Mouse (Mus musculus): ENCODE results near the gene Acot12. TPM values are rescaled to one million over a fixed set of nuclear protein-coding genes. Genes with fewer than 3 reads are reported as not detected.

Acot12 gene
- polyA plus RNA-seq, 1 experiment from 2014 or later: not detected

- DNase-seq (ENCODE audit: low spot score) (no peak), ATAC-seq (no peak)
- WGBS: 81% methylated on average over 4 of the region's 4 CpGs
- H3K36me3 ChIP-seq (ENCODE audit: control insufficient read depth, insufficient read depth, low read length): no peaks in the 10 kb centered on the region
- no peaks in the 10 kb centered on the region for H3K27me3 ChIP-seq (replicated peaks; ENCODE audit: control insufficient read depth, insufficient read depth, low read length)
- no peak overlapping the region for H3K4me2 ChIP-seq (ENCODE audit: low read length)
- no peaks in the 10 kb centered on the region for H3K4me1 ChIP-seq (ENCODE audit: control insufficient read depth, insufficient read depth, low read length)
- no peak overlapping the region for H3K9ac ChIP-seq (ENCODE audit: low read length)
- H3K4me3 ChIP-seq (ENCODE audit: low read depth, low read length): no peak overlapping the region
- no peaks in the 10 kb centered on the region for H3K9me3 ChIP-seq (replicated peaks; ENCODE audit: control insufficient read depth, low read length)
- H3K27ac ChIP-seq (ENCODE audit: low read depth, low read length): no peak overlapping the region
These were observed 8.7 kb downstream of the Acot12 start for GRCm38 (mm10) chr13:91749981-91750380.

- no peak for ATAC-seq
- no peak overlapping the region for H3K27ac ChIP-seq (ENCODE audit: low read depth, low read length)
- whole genome bisulfite sequencing: 75% methylated on average over 4 of the region's 4 CpGs
- DNase-seq (ENCODE audit: low spot score): no peak
- H3K36me3 ChIP-seq (ENCODE audit: control insufficient read depth, insufficient read depth, low read length): no peaks in the 10 kb centered on the region
- no peaks in the 10 kb centered on the region for H3K27me3 ChIP-seq (replicated peaks; ENCODE audit: control insufficient read depth, insufficient read depth, low read length)
- no peak overlapping the region for H3K4me2 ChIP-seq (ENCODE audit: low read length)
- H3K9me3 ChIP-seq (replicated peaks; ENCODE audit: control insufficient read depth, low read length): no peaks in the 10 kb centered on the region
- H3K9ac ChIP-seq (ENCODE audit: low read length): no peak overlapping the region
- no peak overlapping the region for H3K4me3 ChIP-seq (ENCODE audit: low read depth, low read length)
- H3K4me1 ChIP-seq (ENCODE audit: control insufficient read depth, insufficient read depth, low read length): no peaks in the 10 kb centered on the region
These were observed 12.4 kb downstream of the Acot12 start for GRCm38 (mm10) chr13:91753724-91754123.

- no peak for DNase-seq (ENCODE audit: low spot score)
- no peak overlapping the region for H3K27ac ChIP-seq (ENCODE audit: low read depth, low read length)
- H3K27me3 ChIP-seq (replicated peaks; ENCODE audit: control insufficient read depth, insufficient read depth, low read length): no peaks in the 10 kb centered on the region
- no peak overlapping the region for H3K4me2 ChIP-seq (ENCODE audit: low read length)
- H3K36me3 ChIP-seq (ENCODE audit: control insufficient read depth, insufficient read depth, low read length): no peaks in the 10 kb centered on the region
- no peaks in the 10 kb centered on the region for H3K9me3 ChIP-seq (replicated peaks; ENCODE audit: control insufficient read depth, low read length)
- ATAC-seq: no peak
- H3K4me3 ChIP-seq (ENCODE audit: low read depth, low read length): no peak overlapping the region
- H3K9ac ChIP-seq (ENCODE audit: low read length): no peak overlapping the region
- H3K4me1 ChIP-seq (ENCODE audit: control insufficient read depth, insufficient read depth, low read length): no peaks in the 10 kb centered on the region
These were observed 13.4 kb downstream of the Acot12 start for GRCm38 (mm10) chr13:91754762-91755161.

GRCm38 (mm10) chr13:91756230-91756629 lies 14.9 kb downstream of the Acot12 start:
- WGBS: 78% methylated on average over 4 of the region's 4 CpGs
- no peaks in the 10 kb centered on the region for H3K27me3 ChIP-seq (replicated peaks; ENCODE audit: control insufficient read depth, insufficient read depth, low read length)
- H3K4me1 ChIP-seq (ENCODE audit: control insufficient read depth, insufficient read depth, low read length): no peaks in the 10 kb centered on the region
- no peaks in the 10 kb centered on the region for H3K36me3 ChIP-seq (ENCODE audit: control insufficient read depth, insufficient read depth, low read length)
- no peak overlapping the region for H3K27ac ChIP-seq (ENCODE audit: low read depth, low read length)
- no peak overlapping the region for H3K9ac ChIP-seq (ENCODE audit: low read length)
- peak; percentile 4 for DNase-seq (ENCODE audit: low spot score)
- no peaks in the 10 kb centered on the region for H3K9me3 ChIP-seq (replicated peaks; ENCODE audit: control insufficient read depth, low read length)
- no peak overlapping the region for H3K4me2 ChIP-seq (ENCODE audit: low read length)
- no peak for ATAC-seq
- no peak overlapping the region for H3K4me3 ChIP-seq (ENCODE audit: low read depth, low read length)

GRCm38 (mm10) chr13:91758316-91759048 lies 17.2 kb downstream of the Acot12 start:
- Histone ChIP-seq H3K4me1 (ENCODE audit: control insufficient read depth, insufficient read depth, low read length) (no peaks in the 10 kb centered on the region), H3K4me3 (ENCODE audit: low read depth, low read length) (no peak overlapping the region), H3K9me3 (replicated peaks; ENCODE audit: control insufficient read depth, low read length) (no peaks in the 10 kb centered on the region), H3K36me3 (ENCODE audit: control insufficient read depth, insufficient read depth, low read length) (no peaks in the 10 kb centered on the region), H3K27me3 (replicated peaks; ENCODE audit: control insufficient read depth, insufficient read depth, low read length) (no peaks in the 10 kb centered on the region), H3K4me2 (ENCODE audit: low read length) (no peak overlapping the region), H3K27ac (ENCODE audit: low read depth, low read length) (no peak overlapping the region), H3K9ac (ENCODE audit: low read length) (no peak overlapping the region)
- no peak for ATAC-seq
- 86% methylated on average over 7 of the region's 7 CpGs for WGBS
- DNase-seq (ENCODE audit: low spot score): no peak

- Histone ChIP-seq H3K4me2 (ENCODE audit: low read length) (no peak overlapping the region), H3K36me3 (ENCODE audit: control insufficient read depth, insufficient read depth, low read length) (no peaks in the 10 kb centered on the region), H3K27me3 (replicated peaks; ENCODE audit: control insufficient read depth, insufficient read depth, low read length) (no peaks in the 10 kb centered on the region), H3K9ac (ENCODE audit: low read length) (no peak overlapping the region), H3K9me3 (replicated peaks; ENCODE audit: control insufficient read depth, low read length) (no peaks in the 10 kb centered on the region), H3K4me1 (ENCODE audit: control insufficient read depth, insufficient read depth, low read length) (no peaks in the 10 kb centered on the region), H3K4me3 (ENCODE audit: low read depth, low read length) (no peak overlapping the region), H3K27ac (ENCODE audit: low read depth, low read length) (no peak overlapping the region)
- 77% methylated on average over 8 of the region's 8 CpGs for WGBS
- ATAC-seq (no peak), DNase-seq (ENCODE audit: low spot score) (no peak)
These were observed 18.5 kb downstream of the Acot12 start for GRCm38 (mm10) chr13:91759791-91760190.

- Histone ChIP-seq H3K9me3 (replicated peaks; ENCODE audit: control insufficient read depth, low read length) (no peaks in the 10 kb centered on the region), H3K27ac (ENCODE audit: low read depth, low read length) (no peak overlapping the region), H3K4me2 (ENCODE audit: low read length) (no peak overlapping the region), H3K9ac (ENCODE audit: low read length) (no peak overlapping the region), H3K4me1 (ENCODE audit: control insufficient read depth, insufficient read depth, low read length) (no peaks in the 10 kb centered on the region), H3K36me3 (ENCODE audit: control insufficient read depth, insufficient read depth, low read length) (no peaks in the 10 kb centered on the region), H3K27me3 (replicated peaks; ENCODE audit: control insufficient read depth, insufficient read depth, low read length) (no peaks in the 10 kb centered on the region), H3K4me3 (ENCODE audit: low read depth, low read length) (no peak overlapping the region)
- 95% methylated on average over 8 of the region's 8 CpGs for WGBS
- ATAC-seq (no peak), DNase-seq (ENCODE audit: low spot score) (no peak)
These were observed 19.2 kb downstream of the Acot12 start for GRCm38 (mm10) chr13:91760302-91761050.

- Histone ChIP-seq H3K4me3 (ENCODE audit: low read depth, low read length) (no peak overlapping the region), H3K27me3 (replicated peaks; ENCODE audit: control insufficient read depth, insufficient read depth, low read length) (no peaks in the 10 kb centered on the region), H3K9me3 (replicated peaks; ENCODE audit: control insufficient read depth, low read length) (no peaks in the 10 kb centered on the region), H3K4me1 (ENCODE audit: control insufficient read depth, insufficient read depth, low read length) (no peaks in the 10 kb centered on the region), H3K4me2 (ENCODE audit: low read length) (no peak overlapping the region), H3K27ac (ENCODE audit: low read depth, low read length) (no peak overlapping the region), H3K9ac (ENCODE audit: low read length) (no peak overlapping the region), H3K36me3 (ENCODE audit: control insufficient read depth, insufficient read depth, low read length) (no peaks in the 10 kb centered on the region)
- DNase-seq (ENCODE audit: low spot score) (no peak), ATAC-seq (no peak)
- WGBS: 95% methylated on average over 6 of the region's 6 CpGs
These were observed 20.5 kb downstream of the Acot12 start for GRCm38 (mm10) chr13:91761654-91762445.
